Mouse (Mus musculus): ENCODE results near the gene Reep6. TPM values are rescaled to one million over a fixed set of nuclear protein-coding genes. Genes with fewer than 3 reads are reported as not detected.

The Reep6 gene
- total and polyA plus RNA-seq, 2 experiments, result 112 to 384 TPM

- TF ChIP-seq CTCF (IDR thresholded peaks at IDR 0.05; ENCODE audit: low read depth, low read length) (no peak), POLR2A (IDR thresholded peaks at IDR 0.05; ENCODE audit: extremely low read depth, insufficient read depth, low read length) (no peak)
- H3K79me2 ChIP-seq (ENCODE audit: control insufficient read depth, insufficient read depth, low read length), result no peaks in the 10 kb centered on the region
- no peaks in the 10 kb centered on the region for H3K36me3 ChIP-seq (ENCODE audit: control insufficient read depth, insufficient read depth, low read length)
- no peaks in the 10 kb centered on the region for H3K27me3 ChIP-seq (ENCODE audit: control insufficient read depth, insufficient read depth, low read length)
- peaks cover 3% of the 10 kb centered on the region; the same call in 1 of the 2 replicates for H3K4me1 ChIP-seq (ENCODE audit: control insufficient read depth, insufficient read depth, low read length)
- 23% methylated on average over 12 of the region's 12 CpGs for WGBS
- H3K9ac ChIP-seq (ENCODE audit: low read depth, low read length), result no peak overlapping the region
- H3K27ac ChIP-seq (replicated peaks; ENCODE audit: insufficient read depth, low read depth, low read length), result no peak overlapping the region
- DNase-seq (ENCODE audit: extremely low read depth, low read depth, low spot score), result peak; percentile 54
- H3K4me3 ChIP-seq (ENCODE audit: insufficient read depth, low read depth, low read length), result no peak overlapping the region
Measured at GRCm38 (mm10) chr10:80371411-80371966, 41.7 kb downstream of the Reep6 start.

- Histone ChIP-seq H3K36me3 (ENCODE audit: control insufficient read depth, insufficient read depth, low read length) (no peaks in the 10 kb centered on the region), H3K9ac (ENCODE audit: low read depth, low read length) (no peak overlapping the region)
- TF ChIP-seq CTCF (IDR thresholded peaks at IDR 0.05; ENCODE audit: low read depth, low read length) (no peak), POLR2A (IDR thresholded peaks at IDR 0.05; ENCODE audit: extremely low read depth, insufficient read depth, low read length) (no peak)
Measured at GRCm38 (mm10) chr10:80371983-80372382, 42.2 kb downstream of the Reep6 start.

GRCm38 (mm10) chr10:80372706-80373105 is 43.0 kb downstream of the Reep6 start:
- Histone ChIP-seq H3K36me3 (ENCODE audit: control insufficient read depth, insufficient read depth, low read length) (no peaks in the 10 kb centered on the region), H3K4me3 (ENCODE audit: insufficient read depth, low read depth, low read length) (no peak overlapping the region), H3K79me2 (ENCODE audit: control insufficient read depth, insufficient read depth, low read length) (no peaks in the 10 kb centered on the region), H3K9ac (ENCODE audit: low read depth, low read length) (no peak overlapping the region), H3K27me3 (ENCODE audit: control insufficient read depth, insufficient read depth, low read length) (no peaks in the 10 kb centered on the region), H3K27ac (replicated peaks; ENCODE audit: insufficient read depth, low read depth, low read length) (no peak overlapping the region), H3K4me1 (ENCODE audit: control insufficient read depth, insufficient read depth, low read length) (no peaks in the 10 kb centered on the region)
- TF ChIP-seq CTCF (IDR thresholded peaks at IDR 0.05; ENCODE audit: low read depth, low read length), result no peak
- TF ChIP-seq POLR2A (IDR thresholded peaks at IDR 0.05; ENCODE audit: extremely low read depth, insufficient read depth, low read length), result no peak
- 89% methylated on average over 6 of the region's 6 CpGs for WGBS
- DNase-seq (ENCODE audit: extremely low read depth, low read depth, low spot score), result no peak

More at GRCm38 (mm10) chr10:80371983-80372382, 42.2 kb downstream of the Reep6 start:
- WGBS, result 74% methylated on average over 9 of the region's 9 CpGs
- no peaks in the 10 kb centered on the region for H3K79me2 ChIP-seq (ENCODE audit: control insufficient read depth, insufficient read depth, low read length)
- H3K4me1 ChIP-seq (ENCODE audit: control insufficient read depth, insufficient read depth, low read length), result peaks cover 3% of the 10 kb centered on the region; the same call in 1 of the 2 replicates
- H3K27me3 ChIP-seq (ENCODE audit: control insufficient read depth, insufficient read depth, low read length), result no peaks in the 10 kb centered on the region
- H3K27ac ChIP-seq (replicated peaks; ENCODE audit: insufficient read depth, low read depth, low read length), result no peak overlapping the region
- H3K4me3 ChIP-seq (ENCODE audit: insufficient read depth, low read depth, low read length), result no peak overlapping the region
- no peak for DNase-seq (ENCODE audit: extremely low read depth, low read depth, low spot score)

GRCm38 (mm10) chr10:80374063-80374462 is 44.3 kb downstream of the Reep6 start:
- H3K4me3 ChIP-seq (ENCODE audit: insufficient read depth, low read depth, low read length), result no peak overlapping the region
- no peaks in the 10 kb centered on the region for H3K27me3 ChIP-seq (ENCODE audit: control insufficient read depth, insufficient read depth, low read length)
- H3K36me3 ChIP-seq (ENCODE audit: control insufficient read depth, insufficient read depth, low read length), result no peaks in the 10 kb centered on the region
- H3K4me1 ChIP-seq (ENCODE audit: control insufficient read depth, insufficient read depth, low read length), result no peaks in the 10 kb centered on the region
- no peak overlapping the region for H3K27ac ChIP-seq (replicated peaks; ENCODE audit: insufficient read depth, low read depth, low read length)
- WGBS, result 26% methylated on average over 6 of the region's 6 CpGs
- H3K79me2 ChIP-seq (ENCODE audit: control insufficient read depth, insufficient read depth, low read length), result no peaks in the 10 kb centered on the region
- TF ChIP-seq POLR2A (IDR thresholded peaks at IDR 0.05; ENCODE audit: extremely low read depth, insufficient read depth, low read length), result no peak
- peak; percentile 84 for TF ChIP-seq CTCF (IDR thresholded peaks at IDR 0.05; ENCODE audit: low read depth, low read length)
- H3K9ac ChIP-seq (ENCODE audit: low read depth, low read length), result no peak overlapping the region
- peak; percentile 53 for DNase-seq (ENCODE audit: extremely low read depth, low read depth, low spot score)

GRCm38 (mm10) chr10:80376160-80376559 is 46.4 kb downstream of the Reep6 start:
- Histone ChIP-seq H3K4me1 (ENCODE audit: control insufficient read depth, insufficient read depth, low read length) (no peaks in the 10 kb centered on the region), H3K27ac (replicated peaks; ENCODE audit: insufficient read depth, low read depth, low read length) (no peak overlapping the region), H3K79me2 (ENCODE audit: control insufficient read depth, insufficient read depth, low read length) (no peaks in the 10 kb centered on the region), H3K27me3 (ENCODE audit: control insufficient read depth, insufficient read depth, low read length) (no peaks in the 10 kb centered on the region), H3K9ac (ENCODE audit: low read depth, low read length) (no peak overlapping the region), H3K4me3 (ENCODE audit: insufficient read depth, low read depth, low read length) (no peak overlapping the region), H3K36me3 (ENCODE audit: control insufficient read depth, insufficient read depth, low read length) (no peaks in the 10 kb centered on the region)
- TF ChIP-seq POLR2A (IDR thresholded peaks at IDR 0.05; ENCODE audit: extremely low read depth, insufficient read depth, low read length) (no peak), CTCF (IDR thresholded peaks at IDR 0.05; ENCODE audit: low read depth, low read length) (peak; percentile 95)
- DNase-seq (ENCODE audit: extremely low read depth, low read depth, low spot score), result peak; percentile 71
- 1% methylated on average over 7 of the region's 7 CpGs for WGBS

- Histone ChIP-seq H3K4me1 (ENCODE audit: control insufficient read depth, insufficient read depth, low read length) (no peaks in the 10 kb centered on the region), H3K79me2 (ENCODE audit: control insufficient read depth, insufficient read depth, low read length) (no peaks in the 10 kb centered on the region), H3K36me3 (ENCODE audit: control insufficient read depth, insufficient read depth, low read length) (no peaks in the 10 kb centered on the region), H3K27ac (replicated peaks; ENCODE audit: insufficient read depth, low read depth, low read length) (no peak overlapping the region), H3K9ac (ENCODE audit: low read depth, low read length) (no peak overlapping the region), H3K27me3 (ENCODE audit: control insufficient read depth, insufficient read depth, low read length) (no peaks in the 10 kb centered on the region), H3K4me3 (ENCODE audit: insufficient read depth, low read depth, low read length) (no peak overlapping the region)
- peak; percentile 78 for TF ChIP-seq CTCF (IDR thresholded peaks at IDR 0.05; ENCODE audit: low read depth, low read length)
- TF ChIP-seq POLR2A (IDR thresholded peaks at IDR 0.05; ENCODE audit: extremely low read depth, insufficient read depth, low read length), result no peak
- no peak for DNase-seq (ENCODE audit: extremely low read depth, low read depth, low spot score)
- 55% methylated on average over 10 of the region's 10 CpGs for WGBS
Measured at GRCm38 (mm10) chr10:80377716-80378115, 48.0 kb downstream of the Reep6 start.

Measured in liver, adult 2 months (tissue).